Mouse (Mus musculus): Measurements from ENCODE around the gene Sae1.

Sae1 gene

GRCm38 (mm10) chr7:16387160-16388041, at the start of gene Sae1:
Sae1 (minus strand) TSS chr7:16387806.
- peak; percentile 91 for DNase-seq (ENCODE audit: low read depth, low spot score)

- DNase-seq (ENCODE audit: low read depth, low spot score), result no peak
These were observed 47.5 kb upstream of the Sae1 start for GRCm38 (mm10) chr7:16435088-16435487.

- DNase-seq (ENCODE audit: low read depth, low spot score), result no peak
These were observed 45.9 kb upstream of the Sae1 start for GRCm38 (mm10) chr7:16433352-16433971.

GRCm38 (mm10) chr7:16426129-16426729, 38.6 kb upstream of the Sae1 start:
- DNase-seq (ENCODE audit: low read depth, low spot score), result no peak

- DNase-seq (ENCODE audit: low read depth, low spot score), result no peak
These were observed 38.1 kb upstream of the Sae1 start for GRCm38 (mm10) chr7:16425721-16426120.

GRCm38 (mm10) chr7:16423731-16424130, 36.1 kb upstream of the Sae1 start:
- no peak for DNase-seq (ENCODE audit: low read depth, low spot score)

- DNase-seq (ENCODE audit: low read depth, low spot score), result no peak
These were observed 34.7 kb upstream of the Sae1 start for GRCm38 (mm10) chr7:16422222-16422856.

GRCm38 (mm10) chr7:16420493-16421118, 33.0 kb upstream of the Sae1 start:
- DNase-seq (ENCODE audit: low read depth, low spot score), result no peak

GRCm38 (mm10) chr7:16418713-16419112, 31.1 kb upstream of the Sae1 start:
- no peak for DNase-seq (ENCODE audit: low read depth, low spot score)

GRCm38 (mm10) chr7:16417141-16417771, 29.6 kb upstream of the Sae1 start:
- no peak for DNase-seq (ENCODE audit: low read depth, low spot score)

GRCm38 (mm10) chr7:16415426-16415825, 27.8 kb upstream of the Sae1 start:
- DNase-seq (ENCODE audit: low read depth, low spot score), result no peak

GRCm38 (mm10) chr7:16412930-16413329, 25.3 kb upstream of the Sae1 start:
- DNase-seq (ENCODE audit: low read depth, low spot score), result no peak

- DNase-seq (ENCODE audit: low read depth, low spot score), result no peak
These were observed 24.8 kb upstream of the Sae1 start for GRCm38 (mm10) chr7:16412220-16412896.

GRCm38 (mm10) chr7:16411100-16411499, 23.5 kb upstream of the Sae1 start:
- no peak for DNase-seq (ENCODE audit: low read depth, low spot score)

GRCm38 (mm10) chr7:16406978-16407377, 19.4 kb upstream of the Sae1 start:
- DNase-seq (ENCODE audit: low read depth, low spot score), result no peak

- DNase-seq (ENCODE audit: low read depth, low spot score), result no peak
These were observed 18.1 kb upstream of the Sae1 start for GRCm38 (mm10) chr7:16405516-16406351.

GRCm38 (mm10) chr7:16405073-16405455, 17.5 kb upstream of the Sae1 start:
- no peak for DNase-seq (ENCODE audit: low read depth, low spot score)

- DNase-seq (ENCODE audit: low read depth, low spot score), result no peak
These were observed 16.9 kb upstream of the Sae1 start for GRCm38 (mm10) chr7:16404315-16405072.
